Mouse (Mus musculus): ENCODE results near the gene Olfr390.

Olfr390 gene

DNA sequence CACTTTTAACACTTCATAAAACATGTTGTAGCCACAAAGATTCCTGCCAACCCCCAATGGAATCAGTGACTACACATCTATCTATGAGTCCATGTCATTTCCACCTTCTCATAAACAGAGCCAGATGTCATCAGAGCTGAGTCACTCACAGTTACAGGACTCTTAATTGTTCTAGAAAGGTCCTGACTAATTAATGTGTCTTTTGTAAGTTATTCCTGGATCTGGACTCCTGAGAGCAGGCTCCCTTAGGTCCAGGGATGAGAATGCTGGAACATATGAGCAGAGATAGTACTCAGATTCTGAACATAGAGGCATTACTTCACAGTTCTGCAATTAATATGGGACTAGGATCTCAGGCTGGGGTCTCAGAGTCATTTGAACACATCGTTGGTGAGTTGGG, at the start of gene Olfr390:
Gene Olfr390 (plus strand): TSS at position 301 of the 400 bp plus-strand sequence.
- in situ Hi-C loops (cut with MboI, MseI), result no loop called here

DNA sequence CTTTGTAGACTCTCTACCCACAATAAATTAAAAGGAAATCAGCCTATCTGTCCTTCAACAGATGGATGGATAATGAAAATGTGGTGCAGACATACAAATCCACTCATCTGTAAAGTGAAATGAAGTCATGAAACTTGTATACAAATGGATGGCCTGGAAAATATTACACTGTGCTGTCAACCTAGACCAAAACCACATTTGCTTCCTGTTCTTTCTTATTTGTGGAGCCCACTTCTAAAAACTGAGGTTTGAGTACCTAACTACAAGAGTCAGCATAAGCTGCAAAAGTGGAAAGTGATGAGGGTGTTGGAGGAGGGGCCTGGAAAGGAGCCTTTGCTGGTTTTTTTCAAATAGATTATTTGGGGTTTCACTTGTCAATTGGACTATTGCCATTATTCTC, 23.6 kb upstream of the Olfr390 start:
- in situ Hi-C loops (cut with MboI, MseI), result no loop called here

DNA sequence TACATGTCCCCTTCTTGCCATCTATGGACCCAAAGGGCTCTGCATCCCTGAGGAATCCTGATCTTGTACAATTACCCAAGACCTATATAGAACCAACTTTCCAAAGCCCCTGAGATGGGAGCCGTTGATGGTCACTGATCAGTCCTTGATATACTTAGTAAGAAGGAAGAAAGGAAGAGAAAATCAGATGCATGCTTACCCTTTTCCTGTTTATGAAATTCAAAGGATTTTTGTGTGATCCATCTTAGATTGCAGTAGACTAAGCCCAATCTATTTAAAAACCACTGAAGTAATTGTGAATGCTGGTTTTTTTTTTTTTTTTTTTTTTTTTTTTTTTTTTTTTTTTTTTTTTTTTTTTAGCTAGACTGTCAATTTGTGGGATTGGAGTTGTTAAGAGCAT, 2.2 kb upstream of the Olfr390 start, which contains the start of gene Olfr389:
Gene Olfr389 (minus strand): TSS at position 101 of the 400 bp plus-strand sequence.
- in situ Hi-C loops (cut with MboI, MseI), result no loop called here

- in situ Hi-C loops (cut with MboI, MseI), result no loop called here
Measured at GRCm38 (mm10) chr11:73802952-73803351, 20.2 kb downstream of the Olfr390 start, which contains the start of gene Olfr391-ps. Gene Olfr391-ps (minus strand): TSS chr11:73803052.

DNA sequence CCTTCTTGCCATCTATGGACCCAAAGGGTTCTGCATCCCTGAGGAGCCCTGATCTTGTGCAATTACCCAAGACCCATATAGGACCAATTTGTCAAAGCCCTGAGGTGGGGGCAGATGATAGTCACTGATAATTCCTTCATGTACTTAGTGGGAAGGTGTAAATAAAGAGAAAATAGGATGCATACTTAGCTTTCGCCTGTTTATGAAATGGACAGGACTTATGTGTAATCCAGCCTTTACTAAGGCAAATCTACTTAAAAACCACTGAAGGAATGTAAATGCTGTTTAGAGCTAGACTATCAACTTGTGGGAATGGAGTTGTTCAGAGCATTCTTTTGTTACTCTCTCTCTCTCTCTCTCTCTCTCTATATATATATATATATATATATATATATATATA, 34.2 kb downstream of the Olfr390 start, which contains the start of gene Olfr392:
Gene Olfr392 (minus strand): TSS at position 101 of the 400 bp plus-strand sequence.
- in situ Hi-C loops (cut with MboI, MseI), result no loop called here

Data from T-helper 1 cell (primary cell).